Mouse (Mus musculus) heart, postnatal 0 days (tissue): ENCODE data around the gene Cpsf7. TPM values are rescaled to one million over a fixed set of nuclear protein-coding genes. Genes with fewer than 3 reads are reported as not detected.
"Not testable (repeated sequence)": the region's sequence is repeated elsewhere in the genome, so short reads cannot be mapped to it uniquely, and the experiment has no call there.

Experiments
- ATAC-seq: fragments of 200-750 bp; cut with Nextera tagmentation; 2 replicates; pipeline ENCODE4 v1.8.0; 2017; ENCODE audit warnings: low read depth, moderate number of reproducible peaks, moderate library complexity; ENCODE audit not compliant: insufficient read depth
- DNase-seq: peaks from one replicate; pipeline ENCODE4 v3.0.0-alpha.2; 2016; ENCODE audit warnings: low spot score
- H3K27ac ChIP-seq: fragments of 300-500 bp; sonication (generic); 2 replicates; pipeline ENCODE4 v1.5.1; 2014; ENCODE audit warnings: low read depth, mild to moderate bottlenecking
- H3K27me3 ChIP-seq: fragments of 300-500 bp; sonication (generic); 2 replicates; pipeline ENCODE4 v1.6.1; 2014; ENCODE audit warnings: low read length, mixed read lengths; ENCODE audit not compliant: control insufficient read depth, insufficient read depth
- H3K36me3 ChIP-seq: fragments of 300-500 bp; sonication (generic); replicated peaks from 2 replicates; pipeline ENCODE4 v1.6.1; 2014; ENCODE audit warnings: low read length, mixed read lengths; ENCODE audit not compliant: control insufficient read depth, insufficient read depth
- H3K4me1 ChIP-seq: fragments of 300-500 bp; sonication (generic); 2 replicates; pipeline ENCODE4 v1.6.1; 2014; ENCODE audit warnings: antibody characterized with exemption; ENCODE audit not compliant: control insufficient read depth, insufficient read depth
- H3K4me2 ChIP-seq: fragments of 300-500 bp; sonication (generic); 2 replicates; pipeline ENCODE4 v1.6.1; 2014; ENCODE audit warnings: low read depth, mild to moderate bottlenecking, low read length, moderate library complexity
- H3K4me3 ChIP-seq: fragments of 300-500 bp; sonication (generic); 2 replicates; pipeline ENCODE4 v1.5.1; 2014; ENCODE audit warnings: low read depth, low read length
- H3K9ac ChIP-seq: fragments of 300-500 bp; sonication (generic); replicated peaks from 2 replicates; pipeline ENCODE4 v1.6.1; 2014; ENCODE audit warnings: low read depth, low read length, mixed read lengths
- H3K9me3 ChIP-seq: fragments of 300-500 bp; sonication (generic); replicated peaks from 2 replicates; pipeline ENCODE4 v1.6.1; 2016; ENCODE audit warnings: low read length; ENCODE audit not compliant: control insufficient read depth
- CTCF ChIP-seq: IDR thresholded peaks from 2 replicates; pipeline ENCODE4 v1.5.1; 2016; ENCODE audit warnings: antibody characterized with exemption, control low read depth, low read depth
- EP300 ChIP-seq: IDR thresholded peaks from 2 replicates; pipeline ENCODE4 v1.6.1; 2016; ENCODE audit warnings: antibody characterized with exemption, low read depth
- WGBS: fragments of 180-500 bp; shearing (Covaris S2); extraction: QIAGEN DNeasy Blood & Tissue Kit; methylation state at CpG from one replicate; pipeline ENCODE4 v1.1.7; 2014; 5-methylcytosine and 5-hydroxymethylcytosine counted together
- polyA plus RNA-seq: library from polyadenylated mRNA; unstranded; fragments of >200 nt; fragmentation: Nextera tagmentation; extraction: Ambion mirVana; gene quantifications from 2 replicates; pipeline ENCODE4 v1.2.1, GENCODE M21; 2015
- total RNA-seq: library from RNA; depleted of rRNA; stranded (reverse); fragments of >200 nt; gene quantifications from 2 replicates; pipeline ENCODE4 v1.2.3, GENCODE M21; 2014; ENCODE audit warnings: low replicate concordance

Cpsf7 gene
- total and polyA plus RNA-seq, 2 experiments from 2014 or later, result 14.8 to 51.4 TPM

- Histone ChIP-seq H3K9ac (no peak overlapping the region), H3K4me2 (no peak overlapping the region), H3K27me3 (no peaks in the 10 kb centered on the region), H3K9me3 (no peaks in the 10 kb centered on the region), H3K4me1 (no peaks in the 10 kb centered on the region), H3K36me3 (peaks cover 89% of the 10 kb centered on the region), H3K27ac (no peak overlapping the region), H3K4me3 (no peak overlapping the region)
- no peak for ATAC-seq
- 82% methylated on average over 5 of the region's 5 CpGs for WGBS
- TF ChIP-seq CTCF (no peak), EP300 (no peak)
- no peak for DNase-seq
These were observed 14.4 kb downstream of the Cpsf7 start for GRCm38 (mm10) chr19:10539454-10539853.

DNA sequence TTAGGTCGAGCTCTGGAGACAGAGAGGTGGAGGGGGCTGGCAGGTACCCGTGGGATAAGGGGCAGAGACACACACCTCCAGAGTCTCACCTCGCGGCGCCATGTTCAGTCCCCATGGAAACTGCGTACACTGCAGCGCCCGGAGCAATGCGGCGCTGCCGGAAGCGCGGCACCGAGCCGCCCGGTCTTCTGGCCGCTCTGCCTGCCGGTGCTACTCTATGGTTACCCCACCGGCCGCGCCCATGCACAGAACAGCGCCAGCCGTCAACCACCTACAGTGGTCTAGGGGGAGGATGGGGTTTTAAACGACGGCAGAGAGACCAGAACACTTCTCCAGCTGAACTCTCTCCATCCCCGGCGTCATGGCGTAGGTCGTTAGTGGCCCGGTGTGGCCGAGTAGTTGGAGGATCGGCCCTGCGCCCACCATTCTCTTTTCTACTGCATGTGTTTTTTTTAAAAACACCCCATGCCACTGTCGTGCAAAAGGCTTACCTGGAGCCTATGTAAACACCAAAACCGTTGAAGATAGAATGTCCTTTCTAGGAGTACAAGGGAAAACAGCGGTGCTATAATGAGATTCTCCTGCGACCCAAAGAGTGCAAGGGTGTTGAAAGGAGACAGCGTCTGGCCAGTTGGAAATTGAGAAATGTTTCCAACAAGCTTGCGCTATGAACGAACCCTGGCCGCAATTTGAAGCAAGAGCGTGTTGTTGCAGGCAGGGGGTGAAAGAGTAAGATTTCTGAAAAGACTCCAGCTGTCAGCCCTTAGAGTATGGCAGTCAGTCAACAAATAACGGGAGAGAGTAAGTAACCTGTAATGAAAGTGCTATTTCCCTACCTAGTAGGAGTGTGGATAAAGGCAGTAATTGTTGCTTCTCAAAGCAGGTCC is 30.8 kb downstream of the Cpsf7 start, which contains the start of gene Tmem216:
Gene Tmem216 (minus strand): TSS at position 615 of the 887 bp plus-strand sequence.
- WGBS, result under 1% methylated on average over 43 of the region's 43 CpGs
- ATAC-seq (peak; percentile 99), DNase-seq (peak; percentile 69)
- Histone ChIP-seq H3K4me3 (peak within 1 kb of the TSS; percentile 61), H3K9ac (peak within 1 kb of the TSS; percentile 60), H3K9me3 (no peaks in the 10 kb centered on the region), H3K27ac (peak within 1 kb of the TSS; percentile 74), H3K27me3 (no peaks in the 10 kb centered on the region), H3K4me2 (peak within 1 kb of the TSS; percentile 67), H3K4me1 (0 out of 2 replicates have a peak, but pooled peaks cover 9% of the 10 kb centered on the region), H3K36me3 (peaks cover 11% of the 10 kb centered on the region)
- TF ChIP-seq CTCF (no peak), EP300 (no peak)

GRCm38 (mm10) chr19:10557001-10557400 is 31.9 kb downstream of the Cpsf7 start:
- Histone ChIP-seq H3K27me3 (no peaks in the 10 kb centered on the region), H3K4me2 (no peak overlapping the region), H3K36me3 (peaks cover under 1% of the 10 kb centered on the region; the same call in 1 of the 2 replicates), H3K9me3 (no peaks in the 10 kb centered on the region), H3K27ac (no peak overlapping the region), H3K4me1 (peaks cover 17% of the 10 kb centered on the region; the same call in 1 of the 2 replicates), H3K4me3 (no peak overlapping the region), H3K9ac (no peak overlapping the region)
- 64% methylated on average over 2 of the region's 2 CpGs for WGBS
- ATAC-seq (no peak), DNase-seq (no peak)
- TF ChIP-seq CTCF, result no peak
- no peak for TF ChIP-seq EP300

GRCm38 (mm10) chr19:10557430-10557829 is 32.4 kb downstream of the Cpsf7 start:
- Histone ChIP-seq H3K4me3 (no peak overlapping the region), H3K9ac (no peak overlapping the region), H3K36me3 (no peaks in the 10 kb centered on the region), H3K27ac (no peak overlapping the region), H3K4me1 (peaks cover 18% of the 10 kb centered on the region; the same call in 1 of the 2 replicates), H3K27me3 (no peaks in the 10 kb centered on the region), H3K4me2 (no peak overlapping the region), H3K9me3 (no peaks in the 10 kb centered on the region)
- WGBS, result 75% methylated on average over 2 of the region's 2 CpGs
- DNase-seq (no peak), ATAC-seq (no peak)
- TF ChIP-seq CTCF, result no peak
- TF ChIP-seq EP300, result no peak

DNA sequence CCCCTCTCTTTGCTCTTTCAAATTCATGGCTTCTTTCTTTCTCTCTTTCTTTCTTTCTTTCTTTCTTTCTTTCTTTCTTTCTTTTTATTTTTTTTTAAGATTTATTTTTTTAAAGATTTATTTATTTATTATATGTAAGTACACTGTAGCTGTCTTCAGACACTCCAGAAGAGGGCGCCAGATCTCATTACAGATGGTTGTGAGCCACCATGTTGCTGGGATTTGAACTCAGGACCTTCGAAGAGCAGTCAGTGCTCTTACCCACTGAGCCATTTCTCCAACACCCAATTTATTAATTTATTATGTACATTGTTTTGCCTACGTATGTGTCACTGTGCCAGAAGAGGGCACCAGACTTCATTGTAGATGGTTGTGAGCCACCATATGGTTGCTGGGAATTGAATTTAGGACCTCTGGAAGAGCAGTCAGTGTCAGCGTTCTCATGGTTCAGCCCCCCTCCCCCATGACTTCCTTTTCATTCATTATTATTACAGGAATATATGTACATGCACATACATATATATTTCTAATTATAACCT is 32.8 kb downstream of the Cpsf7 start:
- peaks cover 18% of the 10 kb centered on the region; the same call in 1 of the 2 replicates for H3K4me1 ChIP-seq
- not testable (repeated sequence) for ATAC-seq, H3K4me2 ChIP-seq, H3K9me3 ChIP-seq, DNase-seq, H3K36me3 ChIP-seq, H3K9ac ChIP-seq, H3K4me3 ChIP-seq, H3K27me3 ChIP-seq, H3K27ac ChIP-seq
- whole genome bisulfite sequencing, result 76% methylated on average over 4 of the region's 4 CpGs
